Mouse (Mus musculus): ENCODE data around the gene Josd2.

Gene Josd2

DNA sequence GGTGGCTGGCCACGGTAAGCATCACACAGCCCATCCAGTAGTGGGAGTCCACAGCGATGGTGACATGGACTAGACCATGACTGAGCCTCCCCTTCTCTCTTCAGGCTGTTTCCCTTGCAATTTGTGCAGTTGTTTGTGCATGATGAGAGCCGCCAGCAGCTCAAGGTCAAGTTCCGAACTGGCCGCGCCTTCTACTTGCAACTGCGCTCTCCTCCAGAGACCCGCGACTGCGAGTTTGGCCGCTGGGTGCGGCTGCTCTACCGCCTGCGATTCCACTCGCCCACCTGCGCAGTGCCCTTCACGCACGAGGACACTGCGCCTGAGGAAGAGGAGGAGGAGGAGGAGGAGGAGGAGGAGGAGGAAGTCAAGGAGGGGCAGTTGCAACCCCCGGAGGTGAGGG lies 32.3 kb downstream of the Josd2 start:
- peak; percentile 13 for DNase-seq (ENCODE audit: low spot score)

GRCm38 (mm10) chr7:44501563-44502115 lies 33.9 kb downstream of the Josd2 start:
- DNase-seq (ENCODE audit: low spot score): peak; percentile 20

GRCm38 (mm10) chr7:44507491-44507890 lies 39.7 kb downstream of the Josd2 start:
- DNase-seq (ENCODE audit: low spot score): no peak

GRCm38 (mm10) chr7:44519240-44519913 lies 51.6 kb downstream of the Josd2 start:
- DNase-seq (ENCODE audit: low spot score): no peak

GRCm38 (mm10) chr7:44520990-44521389 lies 53.2 kb downstream of the Josd2 start:
- DNase-seq (ENCODE audit: low spot score): no peak
